Mouse (Mus musculus) cerebellum, adult 18-20 months (tissue): Measurements from ENCODE around the gene Wrap53.
A peak's percentile ranks its signal among the peaks of the same experiment; 100 is the strongest.
"Not testable (repeated sequence)": the region's sequence is repeated elsewhere in the genome, so short reads cannot be mapped to it uniquely, and the experiment has no call there.

Experiments used
- DNase-seq, 2 experiments: peaks; one replicate each; pipeline ENCODE4 v3.0.0; 2021

The Wrap53 gene

DNA sequence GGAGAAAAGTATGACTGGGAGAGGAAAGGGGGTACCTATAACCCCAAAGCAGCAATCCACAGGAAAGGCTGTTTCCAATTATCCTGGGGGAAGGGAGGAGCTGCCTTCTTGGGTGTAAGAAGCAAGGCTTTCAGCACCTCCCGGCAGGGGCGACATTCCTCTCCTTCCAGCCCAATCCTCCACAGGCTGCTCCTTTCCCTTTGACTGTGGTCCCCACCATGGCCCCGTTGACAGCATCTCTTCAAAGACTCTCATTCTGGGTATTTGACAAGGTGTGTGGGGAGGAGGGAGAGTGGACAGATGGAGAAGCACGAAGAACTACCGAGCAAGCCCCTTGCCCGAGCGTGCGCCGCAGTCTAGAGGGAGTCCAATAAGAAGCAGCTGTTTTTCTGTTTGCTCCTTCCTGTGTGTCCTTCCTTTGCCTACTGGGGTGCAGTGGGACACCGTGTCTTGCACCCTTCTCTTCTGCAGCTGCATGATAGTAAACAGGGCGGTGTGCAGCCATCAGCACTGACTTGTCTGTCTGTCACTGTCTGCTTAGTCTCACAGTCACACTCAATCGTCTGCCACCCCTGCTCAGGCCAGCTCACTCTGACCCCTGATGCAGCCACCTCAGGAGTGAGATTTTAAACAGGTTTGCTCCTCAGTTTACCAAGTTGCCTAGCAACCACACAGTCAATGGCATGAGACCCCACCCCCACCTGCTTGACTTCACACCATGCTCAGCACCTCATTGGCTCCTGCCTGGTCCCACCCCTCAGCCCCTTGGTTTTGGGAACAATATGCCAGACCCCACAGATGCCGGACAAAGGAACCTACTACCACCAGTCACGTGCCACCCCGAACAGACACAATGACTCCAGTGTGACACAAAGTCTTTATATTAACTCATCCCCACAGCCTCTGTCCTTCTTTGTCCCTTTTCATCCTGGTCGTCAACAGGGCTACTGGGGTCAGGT is 18.9 kb downstream of the Wrap53 start:
- no peak for DNase-seq

GRCm38 (mm10) chr11:69559851-69560765 is 19.9 kb downstream of the Wrap53 start, which contains the start of gene Efnb3:
Efnb3 (minus strand) TSS chr11:69560205.
- DNase-seq: no peak

- DNase-seq: no peak
Measured at GRCm38 (mm10) chr11:69559183-69559582, 20.9 kb downstream of the Wrap53 start.

DNA sequence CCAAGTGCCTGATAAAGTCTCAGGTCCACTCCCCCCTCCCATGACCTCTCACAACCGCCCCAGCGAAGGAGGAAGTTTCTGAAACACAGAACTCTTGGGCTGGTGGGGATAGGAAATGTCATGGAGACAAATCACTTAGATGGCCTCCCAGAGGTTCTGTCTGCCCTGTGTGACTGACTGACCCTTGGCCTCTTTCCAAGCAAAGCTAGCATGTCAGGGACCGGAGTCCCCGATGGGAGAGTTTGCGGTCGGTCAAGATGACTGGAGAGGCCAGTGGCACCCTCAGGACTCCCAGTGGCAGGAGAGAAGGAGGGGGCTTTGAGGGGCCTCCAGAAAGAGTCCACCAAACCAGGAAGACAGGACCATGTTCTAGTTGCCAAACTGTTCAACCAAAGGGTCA is 21.3 kb downstream of the Wrap53 start:
- no peak for DNase-seq

GRCm38 (mm10) chr11:69557381-69557958 is 22.6 kb downstream of the Wrap53 start:
- DNase-seq: no peak

- no peak for DNase-seq
Measured at GRCm38 (mm10) chr11:69554539-69555140, 25.4 kb downstream of the Wrap53 start.

DNA sequence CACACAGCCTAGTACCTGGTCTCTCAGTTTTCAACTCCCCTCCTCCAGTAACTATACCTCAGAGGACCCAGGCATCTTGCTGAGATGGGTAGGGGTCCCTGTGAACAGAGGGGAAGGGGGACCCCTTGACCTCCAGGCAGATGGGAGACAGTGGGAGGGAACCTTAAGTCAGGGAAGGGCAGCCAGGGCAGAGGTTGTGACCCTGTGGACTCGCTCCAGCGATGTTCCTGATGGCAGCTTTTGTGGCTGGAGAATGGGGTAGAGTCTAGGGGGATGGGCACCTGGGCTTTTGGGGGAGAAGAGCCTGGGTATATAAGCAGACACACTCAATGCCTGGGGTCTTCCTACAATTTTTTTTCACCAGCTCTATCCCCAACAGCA is 26.7 kb downstream of the Wrap53 start:
- DNase-seq: no peak

GRCm38 (mm10) chr11:69552622-69553340 is 27.3 kb downstream of the Wrap53 start:
- DNase-seq: no peak

- DNase-seq: no peak
Measured at GRCm38 (mm10) chr11:69551310-69551709, 28.7 kb downstream of the Wrap53 start.

DNA sequence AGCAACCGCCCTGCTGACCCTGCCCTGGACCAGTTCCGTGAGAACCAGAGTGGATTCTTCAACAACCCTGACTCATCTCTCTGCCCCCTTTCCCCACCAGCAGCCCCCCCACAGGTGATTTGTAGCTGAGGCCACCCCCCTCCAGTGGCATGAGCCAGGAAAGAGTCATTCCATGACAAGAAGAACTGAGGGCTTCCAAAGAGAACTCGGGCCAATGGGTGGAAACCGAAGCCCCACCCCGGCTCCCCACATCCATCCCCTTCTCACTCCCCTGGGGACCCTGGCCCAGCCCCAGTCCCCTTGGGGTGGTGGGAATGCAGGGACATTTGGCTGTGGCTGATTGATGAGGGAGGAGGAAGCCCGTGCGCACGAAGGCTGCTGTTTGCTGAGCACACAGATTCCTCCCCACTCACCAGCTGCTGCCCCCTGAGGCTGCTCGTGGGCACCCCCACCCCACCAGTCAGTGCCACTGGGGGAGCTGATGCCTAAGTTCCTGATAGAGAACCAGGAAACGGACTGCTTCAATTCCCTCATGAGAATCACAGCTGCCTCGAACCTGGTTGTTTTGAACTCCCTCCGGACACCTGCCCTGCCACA is 30.9 kb downstream of the Wrap53 start, which contains the start of gene Dnah2:
Gene Dnah2, minus strand, starts transcription at position 51 of the 597 bp plus-strand sequence.
- no peak for DNase-seq

GRCm38 (mm10) chr11:69547071-69547470 is 33.0 kb downstream of the Wrap53 start:
- peak; percentile 28 to 40 for DNase-seq

DNA sequence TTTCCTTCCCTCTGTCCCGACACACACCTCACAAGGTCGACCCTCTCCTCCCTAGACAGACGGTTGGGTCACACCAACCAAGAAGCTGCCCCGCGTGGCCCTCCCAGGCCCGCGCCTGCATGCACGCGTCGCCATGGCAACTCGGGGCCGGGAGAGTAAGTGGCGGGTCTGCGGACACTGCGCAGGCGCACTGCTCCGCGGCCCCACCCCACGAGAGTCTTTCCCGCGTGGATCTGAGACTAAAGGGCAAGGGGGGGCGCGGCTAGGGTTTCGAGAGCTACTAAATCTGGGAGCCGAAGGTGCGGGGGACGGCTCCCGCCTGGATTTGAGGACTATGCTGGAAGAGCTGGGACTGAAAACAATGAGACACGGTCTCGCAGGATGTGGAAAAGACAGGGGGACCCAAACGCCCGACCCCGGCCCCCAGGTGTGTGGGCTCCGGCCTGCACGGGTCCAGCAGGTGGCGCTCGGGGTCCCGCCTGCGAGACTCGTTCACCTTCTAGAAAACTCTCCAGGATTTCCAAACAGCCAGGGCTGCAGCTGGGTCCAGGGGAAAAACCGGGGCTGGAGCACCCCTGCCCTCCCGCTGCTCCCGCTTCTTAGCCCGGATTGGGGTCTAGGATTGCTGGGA is 33.5 kb downstream of the Wrap53 start:
- peak; percentile 78 to 83 for DNase-seq

DNA sequence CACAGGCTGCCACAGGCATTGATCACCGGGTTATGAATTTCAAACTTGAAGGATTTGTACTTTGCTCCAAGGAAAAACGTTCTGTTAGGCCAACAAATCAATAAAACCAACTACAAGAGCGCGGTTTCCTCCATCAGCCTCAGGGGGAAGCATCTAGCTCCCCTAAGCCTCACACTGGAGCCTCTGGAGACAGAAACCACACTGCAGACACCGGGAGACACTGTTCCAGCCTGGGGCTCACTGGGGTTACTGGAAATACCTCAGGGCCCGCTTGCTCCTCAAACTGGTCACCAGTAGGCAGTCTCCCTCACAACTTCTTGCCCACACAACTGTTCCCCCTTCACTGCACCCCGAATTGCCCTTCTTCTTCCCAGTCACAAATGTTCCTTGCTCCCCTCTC is 34.1 kb downstream of the Wrap53 start:
- DNase-seq: no peak

- DNase-seq: no peak
Measured at GRCm38 (mm10) chr11:69543598-69543997, 36.5 kb downstream of the Wrap53 start.

- DNase-seq: not testable (repeated sequence)
Measured at GRCm38 (mm10) chr11:69541741-69542140, 38.3 kb downstream of the Wrap53 start.

- no peak for DNase-seq
Measured at GRCm38 (mm10) chr11:69540700-69541099, 39.4 kb downstream of the Wrap53 start.

DNA sequence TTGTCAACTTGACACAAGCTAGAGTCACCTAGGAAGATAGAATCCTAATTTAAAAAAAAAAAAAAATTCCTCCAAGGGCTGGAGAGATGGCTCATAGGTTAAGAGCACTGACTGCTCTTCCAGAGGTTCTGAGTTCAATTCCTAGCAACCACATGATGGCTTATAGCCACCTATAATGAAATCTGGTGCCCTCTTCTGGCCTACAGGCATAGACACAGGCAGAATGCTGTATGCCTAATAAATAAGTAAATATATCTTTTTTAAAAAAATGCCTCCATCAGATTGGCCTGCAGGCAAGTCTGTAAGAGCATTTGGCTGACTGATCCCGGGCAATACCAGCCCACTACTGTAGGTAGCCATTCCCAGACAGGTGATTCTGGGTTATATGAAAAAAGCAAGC is 45.1 kb downstream of the Wrap53 start:
- DNase-seq: no peak

DNA sequence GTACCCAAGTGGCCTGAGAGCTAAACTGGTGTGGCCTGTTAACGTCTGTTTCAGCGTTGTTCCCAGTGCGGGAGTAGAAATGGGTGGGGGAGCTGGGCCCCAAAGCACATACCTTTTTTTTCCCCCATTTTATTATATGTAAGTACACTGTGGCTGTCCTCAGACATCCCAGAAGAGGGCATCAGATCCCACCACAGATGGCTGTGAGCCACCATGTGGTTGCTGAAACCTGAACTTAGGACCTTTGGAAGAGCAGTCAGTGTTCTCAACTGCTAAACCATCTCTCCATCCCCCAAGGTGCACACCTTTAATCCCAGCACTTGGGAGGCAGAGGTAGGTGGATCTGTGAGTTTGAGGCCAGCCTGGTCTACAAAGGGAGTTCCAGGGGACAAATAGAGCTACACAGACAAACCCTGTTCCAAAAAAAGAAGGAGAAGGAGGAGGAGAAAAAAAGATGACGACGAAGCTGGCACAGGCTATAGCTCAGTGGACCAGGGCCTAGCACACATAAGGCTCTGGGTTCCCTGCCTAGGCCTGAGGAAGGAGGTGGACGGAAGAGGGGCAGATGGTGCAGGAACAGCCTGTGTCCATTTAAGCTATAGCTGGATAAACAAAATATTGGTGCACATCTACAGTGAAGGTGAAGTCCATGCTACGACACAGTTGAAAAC is 47.4 kb downstream of the Wrap53 start:
- DNase-seq: peak in 1 of 2 experiments; percentile 16

DNA sequence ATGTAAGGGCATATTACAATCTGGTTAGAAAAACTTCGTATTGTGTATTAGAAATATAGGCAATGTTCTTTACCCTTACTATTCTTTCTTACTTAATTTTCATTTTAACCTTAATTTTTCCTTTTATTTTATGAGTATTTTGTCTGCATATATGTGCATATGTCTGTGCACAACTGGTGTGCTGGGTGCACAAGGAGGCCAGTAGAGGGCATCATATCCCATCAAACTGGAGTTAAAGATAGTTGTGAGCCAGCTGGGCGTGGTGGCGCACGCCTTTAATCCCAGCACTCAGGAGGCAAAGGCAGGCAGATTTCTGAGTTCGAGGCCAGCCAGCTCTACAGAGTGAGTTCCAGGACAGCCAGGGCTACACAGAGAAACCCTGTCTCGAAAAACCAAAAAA is 49.3 kb downstream of the Wrap53 start:
- DNase-seq: not testable (repeated sequence)

DNA sequence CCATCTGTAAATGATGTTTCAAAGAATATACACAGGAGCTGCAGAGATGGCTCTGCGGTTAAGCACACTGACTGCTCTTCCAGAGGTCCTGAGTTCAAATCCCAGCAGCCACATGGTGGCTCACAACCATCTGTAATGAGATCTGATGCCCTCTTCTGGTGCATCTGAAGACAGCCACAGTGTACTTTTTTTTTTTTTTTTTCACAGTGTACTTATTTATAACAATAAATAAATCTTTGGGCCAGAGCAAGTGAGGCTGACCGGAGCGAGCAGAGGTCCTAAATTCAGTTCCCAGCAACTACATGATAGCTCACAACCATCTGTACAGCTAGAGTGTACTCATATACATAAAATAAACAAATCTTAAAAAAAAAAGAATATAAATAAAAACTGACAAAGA is 49.8 kb downstream of the Wrap53 start:
- not testable (repeated sequence) for DNase-seq
